Mouse (Mus musculus): ENCODE data around the gene Ctsd.
"Not testable (repeated sequence)": the region's sequence is repeated elsewhere in the genome, so short reads cannot be mapped to it uniquely, and the experiment has no call there.

Gene Ctsd

GRCm38 (mm10) chr7:142334246-142334645 lies 53.6 kb downstream of the Ctsd start:
- DNase-seq (ENCODE audit: low read depth, low spot score) = peak; percentile 90

GRCm38 (mm10) chr7:142332741-142333140 lies 55.1 kb downstream of the Ctsd start:
- not testable (repeated sequence) for DNase-seq (ENCODE audit: low read depth, low spot score)

- DNase-seq (ENCODE audit: low read depth, low spot score) = no peak
Observed at GRCm38 (mm10) chr7:142331281-142331680, 56.6 kb downstream of the Ctsd start.

- DNase-seq (ENCODE audit: low read depth, low spot score) = no peak
Observed at GRCm38 (mm10) chr7:142330271-142330724, 57.5 kb downstream of the Ctsd start.

GRCm38 (mm10) chr7:142328507-142328906 lies 59.3 kb downstream of the Ctsd start:
- DNase-seq (ENCODE audit: low read depth, low spot score) = no peak

GRCm38 (mm10) chr7:142326714-142327445 lies 61.0 kb downstream of the Ctsd start:
- DNase-seq (ENCODE audit: low read depth, low spot score) = no peak
